Mouse (Mus musculus) erythroblast, embryonic 14.5 days (primary cell): Measurements from ENCODE around the gene Batf. TPM values are rescaled to one million over a fixed set of nuclear protein-coding genes. Genes with fewer than 3 reads are reported as not detected.

Source experiments
- H3K27me3 ChIP-seq: 2 replicates; pipeline ENCODE4 v1.6.1; 2012; ENCODE audit warnings: inconsistent platforms; ENCODE audit not compliant: control insufficient read depth
- H3K36me3 ChIP-seq: 2 replicates; pipeline ENCODE4 v1.6.1; 2012; ENCODE audit warnings: mild to moderate bottlenecking, inconsistent platforms; ENCODE audit not compliant: control insufficient read depth
- H3K4me1 ChIP-seq: 2 replicates; pipeline ENCODE4 v1.6.1; 2012; ENCODE audit warnings: inconsistent platforms; ENCODE audit not compliant: control insufficient read depth
- H3K4me3 ChIP-seq: replicated peaks from 2 replicates; pipeline ENCODE3; 2012; ENCODE audit warnings: moderate library complexity, mild to moderate bottlenecking, inconsistent platforms
- H3K9me3 ChIP-seq: 2 replicates; pipeline ENCODE4 v1.6.1; 2012; ENCODE audit warnings: low read length, inconsistent platforms, mixed read lengths; ENCODE audit not compliant: control insufficient read depth
- GATA1 ChIP-seq: IDR thresholded peaks from 2 replicates; pipeline ENCODE4 v1.6.1; 2012; ENCODE audit warnings: low read length, inconsistent platforms, mixed read lengths
- TAL1 ChIP-seq: IDR thresholded peaks from 3 replicates; pipeline ENCODE4 v1.6.1; 2012; ENCODE audit warnings: low read length, inconsistent platforms, mixed read lengths
- polyA plus RNA-seq: library from polyadenylated mRNA; stranded (reverse); fragments of >175 nt; gene quantifications from 2 replicates; pipeline ENCODE4 v1.2.3, GENCODE M21; 2012

The Batf gene
- 0.12 TPM in 1 of 2 replicates, not detected in the other for polyA plus RNA-seq

DNA sequence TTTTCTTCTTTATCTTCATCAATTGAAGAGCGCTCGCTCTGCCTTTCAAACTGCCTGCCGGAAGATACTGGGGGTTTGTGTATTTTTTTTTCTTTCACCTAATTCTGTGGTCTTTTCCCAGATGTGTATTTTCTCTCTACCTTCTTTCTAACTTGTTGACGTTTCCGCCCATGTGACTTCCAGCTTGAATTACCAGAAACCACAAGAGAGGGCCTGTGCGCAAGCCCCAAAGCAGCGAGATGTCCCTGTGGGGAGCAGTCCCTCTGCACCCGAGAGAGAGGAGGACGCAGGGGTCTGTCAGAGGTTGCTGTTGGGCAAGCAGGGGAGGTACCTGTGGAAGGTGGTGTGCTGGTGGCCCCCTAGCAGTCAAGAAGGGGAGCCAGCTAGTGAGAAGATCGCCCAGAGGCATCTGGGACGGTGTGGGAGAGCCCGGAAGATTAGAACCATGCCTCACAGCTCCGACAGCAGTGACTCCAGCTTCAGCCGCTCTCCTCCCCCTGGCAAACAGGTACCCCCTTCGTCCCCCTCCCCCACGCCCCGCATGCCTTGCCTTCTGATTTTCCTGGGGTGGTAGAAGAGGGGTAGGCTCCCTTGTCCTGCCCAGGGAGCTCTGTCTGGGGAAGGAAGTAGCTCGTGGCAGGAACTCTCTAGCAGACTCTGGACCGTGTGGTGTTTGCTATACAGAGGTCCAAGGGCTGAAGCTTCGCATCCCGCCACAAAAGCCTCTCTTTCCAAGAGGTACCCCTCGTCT lies at the start of gene Batf:
TSS of gene Batf (plus strand) at position 204 of the 751 bp plus-strand sequence.
- Histone ChIP-seq H3K4me1 (no peaks in the 10 kb centered on the region), H3K9me3 (no peaks in the 10 kb centered on the region), H3K36me3 (no peaks in the 10 kb centered on the region), H3K27me3 (peaks cover 8% of the 10 kb centered on the region), H3K4me3 (no peak within 1 kb of the TSS)
- TF ChIP-seq GATA1, result no peak
- no peak for TF ChIP-seq TAL1

DNA sequence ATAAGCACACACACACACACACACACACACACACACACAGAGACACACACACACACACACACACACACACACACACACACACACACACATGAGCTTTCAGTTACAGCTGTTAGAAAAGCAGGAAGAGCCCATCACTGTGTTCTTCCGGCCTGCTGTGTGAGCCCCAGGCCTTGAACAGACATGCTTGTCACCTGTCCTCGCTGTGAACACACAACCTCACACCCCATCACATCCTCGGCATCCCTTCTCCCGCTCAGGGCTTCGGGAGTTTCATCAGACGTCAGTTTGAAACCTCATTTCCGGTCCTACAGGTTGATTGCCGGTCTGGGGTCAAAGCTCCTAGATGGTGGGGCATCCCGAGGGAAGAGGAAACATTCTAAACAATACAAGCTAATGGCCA lies 48.5 kb upstream of the Batf start:
- no peaks in the 10 kb centered on the region for H3K9me3 ChIP-seq
- no peaks in the 10 kb centered on the region for H3K27me3 ChIP-seq
- TF ChIP-seq TAL1 (no peak), GATA1 (no peak)

DNA sequence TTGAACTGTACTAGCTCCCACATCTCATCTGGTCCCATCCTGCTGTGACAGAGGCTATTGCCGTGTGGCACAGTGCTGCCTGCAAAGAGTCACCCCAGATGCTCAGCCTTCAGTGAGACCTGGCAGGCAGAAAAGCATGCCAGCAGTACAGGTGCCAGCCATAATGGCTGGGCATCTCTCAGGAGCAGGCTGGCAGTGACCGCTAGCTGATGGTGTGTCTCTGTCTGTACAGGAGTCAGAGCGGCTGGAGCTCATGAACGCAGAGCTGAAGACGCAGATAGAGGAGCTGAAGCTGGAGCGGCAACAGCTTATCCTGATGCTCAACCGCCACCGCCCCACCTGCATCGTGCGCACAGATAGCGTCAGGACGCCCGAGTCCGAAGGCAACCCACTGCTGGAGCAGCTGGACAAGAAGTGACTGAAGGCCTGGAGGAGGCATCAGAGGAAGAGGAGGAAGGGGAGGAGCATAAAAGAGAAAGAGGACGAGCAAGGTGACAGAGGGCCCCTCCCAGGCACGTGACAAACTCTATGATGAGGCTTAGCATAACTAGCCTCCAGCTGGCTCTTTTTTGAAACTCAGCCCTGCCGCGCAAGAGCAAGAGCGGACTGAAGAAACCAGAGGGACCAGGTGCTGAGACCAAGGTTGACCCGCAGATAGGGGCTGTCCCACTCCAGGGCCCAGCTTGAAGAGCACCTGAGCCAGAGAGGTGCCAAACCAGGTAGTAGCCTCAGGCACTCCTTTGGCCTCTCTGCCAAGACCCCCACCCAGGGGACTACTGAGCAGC lies 47.7 kb upstream of the Batf start:
- H3K9me3 ChIP-seq, result no peaks in the 10 kb centered on the region
- H3K36me3 ChIP-seq, result no peaks in the 10 kb centered on the region
- H3K27me3 ChIP-seq, result no peaks in the 10 kb centered on the region
- no peaks in the 10 kb centered on the region for H3K4me1 ChIP-seq
- H3K4me3 ChIP-seq, result no peak overlapping the region
- no peak for TF ChIP-seq GATA1
- TF ChIP-seq TAL1, result no peak

More for the DNA sequence above, 48.5 kb upstream of the Batf start:
- H3K4me1 ChIP-seq, result no peaks in the 10 kb centered on the region
- H3K36me3 ChIP-seq, result no peaks in the 10 kb centered on the region
- H3K4me3 ChIP-seq, result no peak overlapping the region

DNA sequence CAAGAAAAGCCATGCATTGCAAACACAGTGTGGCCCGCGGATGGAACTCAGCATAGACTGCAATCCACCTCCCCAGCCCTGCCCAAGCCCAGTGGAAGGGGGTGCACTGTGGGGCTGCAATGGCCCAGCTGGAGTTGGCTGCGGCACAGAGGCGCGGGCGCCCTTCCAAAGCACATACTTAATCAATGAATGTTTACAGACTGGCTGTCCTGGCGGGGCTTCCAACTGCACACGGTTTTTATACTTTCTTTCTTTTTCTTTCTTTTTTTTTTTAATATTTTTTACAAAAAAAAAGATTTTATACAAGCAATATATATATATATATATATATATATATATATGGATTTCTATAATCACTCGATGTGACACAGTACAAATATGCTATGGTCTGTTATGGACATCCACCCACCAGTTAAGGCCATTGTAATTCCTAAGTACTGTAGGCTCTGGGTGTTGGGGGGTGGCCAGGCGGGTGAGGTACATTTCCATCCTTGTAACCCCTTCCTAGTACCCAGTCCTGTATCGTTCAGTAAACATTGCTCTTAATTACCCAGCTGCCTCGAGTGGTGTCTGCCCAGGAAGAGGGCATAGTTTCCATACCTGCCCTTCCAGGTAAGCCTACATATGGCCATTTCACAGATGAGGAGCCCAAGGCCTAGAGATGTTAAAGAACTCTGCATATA lies 47.0 kb upstream of the Batf start:
- Histone ChIP-seq H3K4me1 (no peaks in the 10 kb centered on the region), H3K9me3 (no peaks in the 10 kb centered on the region), H3K27me3 (no peaks in the 10 kb centered on the region), H3K4me3 (no peak overlapping the region), H3K36me3 (no peaks in the 10 kb centered on the region)
- TF ChIP-seq TAL1, result no peak
- TF ChIP-seq GATA1, result no peak

DNA sequence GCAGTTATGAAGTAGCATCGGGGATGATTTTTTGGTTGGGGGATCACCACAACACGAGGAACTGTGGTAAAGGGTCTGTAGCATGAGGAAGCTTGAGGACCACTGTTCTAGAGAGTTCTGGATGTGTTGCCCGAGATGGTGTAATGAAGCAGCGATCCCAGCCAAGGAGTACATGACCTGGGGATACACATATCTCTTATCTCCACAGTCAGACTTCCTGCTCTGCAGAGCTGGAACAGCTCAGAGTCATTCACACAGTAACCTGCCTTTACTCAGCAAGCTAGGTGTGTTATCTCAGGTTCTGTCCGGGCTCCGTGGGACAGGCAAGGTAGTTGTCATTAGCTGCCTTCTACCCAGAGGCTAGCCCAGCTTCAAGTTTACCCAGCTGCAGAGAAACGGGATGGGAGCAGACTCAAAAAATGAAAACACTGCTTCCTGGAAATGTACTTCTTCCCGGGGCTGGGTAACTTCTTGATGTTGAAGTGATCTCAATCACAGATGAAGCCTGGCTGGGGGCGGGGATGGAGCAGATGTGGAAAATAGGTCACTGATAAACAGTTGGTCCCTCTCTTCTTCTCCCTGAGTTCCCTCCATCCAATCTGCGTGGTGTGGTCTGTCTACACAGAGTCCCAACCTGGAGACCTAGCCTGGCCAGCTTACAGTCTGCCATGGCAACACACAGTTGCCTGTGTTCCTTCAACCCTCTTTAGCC lies 45.5 kb upstream of the Batf start:
- TF ChIP-seq GATA1 (no peak), TAL1 (no peak)
- no peaks in the 10 kb centered on the region for H3K4me1 ChIP-seq
- no peaks in the 10 kb centered on the region for H3K36me3 ChIP-seq
- no peaks in the 10 kb centered on the region for H3K27me3 ChIP-seq
- no peaks in the 10 kb centered on the region for H3K9me3 ChIP-seq
- no peak overlapping the region for H3K4me3 ChIP-seq

DNA sequence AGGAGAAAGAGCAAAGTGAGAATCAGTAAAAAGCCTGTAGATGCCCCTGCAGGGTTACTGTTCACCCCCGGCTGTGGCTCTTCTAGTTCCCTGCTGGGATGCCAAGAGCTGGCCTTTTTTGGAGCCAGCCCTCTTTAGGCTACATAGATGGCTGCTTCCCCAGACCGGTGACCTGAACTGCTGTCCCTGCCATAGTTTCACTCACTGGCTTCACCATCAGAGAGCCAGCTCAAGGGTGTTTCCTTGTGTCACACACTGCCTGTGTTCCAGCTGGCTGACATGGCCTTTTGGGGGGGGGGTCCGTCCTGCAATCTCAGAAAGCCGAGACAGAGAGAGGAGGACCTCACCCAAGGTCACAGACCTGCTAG lies 44.9 kb upstream of the Batf start:
- Histone ChIP-seq H3K27me3 (no peaks in the 10 kb centered on the region), H3K36me3 (no peaks in the 10 kb centered on the region)

DNA sequence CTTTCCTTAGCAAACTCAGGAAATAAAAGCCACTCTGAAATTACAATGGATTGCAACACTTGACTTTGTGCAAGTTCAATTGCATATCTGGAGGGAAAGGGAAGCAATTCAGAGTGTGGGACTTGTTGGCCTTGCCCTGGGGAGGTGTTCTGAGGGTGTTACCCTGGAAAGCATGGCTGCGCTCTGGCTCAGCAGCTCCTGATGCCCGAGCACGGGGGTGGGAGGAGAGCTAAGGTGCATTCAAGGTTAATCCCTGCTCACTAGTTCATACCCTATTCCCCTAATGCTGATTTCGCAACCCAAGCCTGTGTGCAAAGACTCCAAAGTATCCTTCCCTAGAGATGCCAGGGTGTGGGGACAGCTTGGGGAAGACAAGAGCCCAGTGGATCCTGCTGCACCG lies 42.7 kb upstream of the Batf start:
- Histone ChIP-seq H3K9me3 (no peaks in the 10 kb centered on the region), H3K4me1 (no peaks in the 10 kb centered on the region)
- TF ChIP-seq TAL1, result no peak
- no peak for TF ChIP-seq GATA1

More for the DNA sequence above, 44.9 kb upstream of the Batf start:
- Histone ChIP-seq H3K9me3 (no peaks in the 10 kb centered on the region), H3K4me1 (no peaks in the 10 kb centered on the region), H3K4me3 (no peak overlapping the region)
- no peak for TF ChIP-seq TAL1
- no peak for TF ChIP-seq GATA1

DNA sequence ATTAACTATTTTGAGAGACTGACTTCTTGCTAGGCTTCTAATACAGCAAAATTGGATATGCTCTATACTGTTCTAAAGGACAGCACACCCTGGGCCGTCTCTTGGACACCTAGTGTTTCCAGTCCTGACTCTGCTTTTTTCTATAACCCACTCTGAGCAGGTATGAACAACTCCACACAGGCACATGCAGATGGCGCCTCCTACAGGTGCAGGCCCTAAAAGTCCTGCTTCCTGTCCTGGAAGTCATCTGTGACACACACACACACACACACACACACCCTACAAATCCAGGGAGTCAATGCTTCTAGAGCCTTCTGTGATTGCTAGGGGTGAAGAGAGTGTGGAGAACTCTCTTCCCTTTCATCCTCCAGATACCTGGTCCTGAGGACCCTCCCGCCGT lies 40.8 kb upstream of the Batf start:
- Histone ChIP-seq H3K36me3 (no peaks in the 10 kb centered on the region), H3K4me1 (no peaks in the 10 kb centered on the region)
- TF ChIP-seq TAL1 (no peak), GATA1 (no peak)

More for the DNA sequence above, 42.7 kb upstream of the Batf start:
- Histone ChIP-seq H3K4me3 (no peak overlapping the region), H3K27me3 (no peaks in the 10 kb centered on the region), H3K36me3 (no peaks in the 10 kb centered on the region)

More for the DNA sequence above, 40.8 kb upstream of the Batf start:
- Histone ChIP-seq H3K9me3 (peaks cover 4% of the 10 kb centered on the region), H3K4me3 (no peak overlapping the region), H3K27me3 (no peaks in the 10 kb centered on the region)
